Comparison of ENCODE assay signal across 8 mouse cellular contexts in genomic region chr11:98933151-98933550, GRCm38 (mm10). TPM values are rescaled to one million over a fixed set of nuclear protein-coding genes. Genes with fewer than 3 reads are reported as not detected.
DNase-seq lines count a peak whose midpoint lies in the region; ATAC-seq and TF ChIP-seq lines count a peak whose summit lies in the region.

No protein-coding gene starts in this region.

- DNase-seq in midbrain, embryonic 10.5 days (ENCODE audit: low spot score): no peak
- DNase-seq in adrenal gland, adult (ENCODE audit: inconsistent age in 2 of 2, low spot score in 1 of 2): peak; percentile 98
- DNase-seq in embryonic facial prominence, embryonic 14.5 days (ENCODE audit: low spot score): no peak
- peak; percentile 67 for DNase-seq in liver, adult 2 months (ENCODE audit: extremely low read depth, low read depth, low spot score)
- no peak for DNase-seq in frontal cortex, postnatal 14 days (ENCODE audit: low spot score in 2 of 2)

- H3K27me3 ChIP-seq in midbrain, embryonic 10.5 days (ENCODE audit: low read depth, poor library complexity, severe bottlenecking): peaks cover 66% of the 10 kb centered on the region
- peaks cover 10% of the 10 kb centered on the region for H3K27me3 ChIP-seq in midbrain, embryonic 16.5 days (ENCODE audit: control insufficient read depth, insufficient read depth, low read depth, low read length)
- no peaks in the 10 kb centered on the region for H3K27me3 ChIP-seq in embryonic facial prominence, embryonic 14.5 days (replicated peaks; ENCODE audit: control insufficient read depth, insufficient read depth, low read length)
- H3K27me3 ChIP-seq in hindbrain, embryonic 13.5 days: peaks cover 9% of the 10 kb centered on the region; the same call in 1 of the 2 replicates
- H3K27me3 ChIP-seq in liver, adult 2 months (ENCODE audit: control insufficient read depth, insufficient read depth, low read length): no peaks in the 10 kb centered on the region
- no peaks in the 10 kb centered on the region for H3K27me3 ChIP-seq in neural tube, embryonic 14.5 days (ENCODE audit: control insufficient read depth, insufficient read depth, low read length)

- peaks cover 80% of the 10 kb centered on the region for H3K4me1 ChIP-seq in midbrain, embryonic 10.5 days
- peaks cover 53% of the 10 kb centered on the region for H3K4me1 ChIP-seq in midbrain, embryonic 16.5 days (ENCODE audit: control insufficient read depth, insufficient read depth, low read length)
- H3K4me1 ChIP-seq in embryonic facial prominence, embryonic 14.5 days (ENCODE audit: control insufficient read depth, insufficient read depth, low read length): peaks cover 82% of the 10 kb centered on the region
- H3K4me1 ChIP-seq in hindbrain, embryonic 13.5 days (replicated peaks): peaks cover 77% of the 10 kb centered on the region
- H3K4me1 ChIP-seq in liver, adult 2 months (ENCODE audit: control insufficient read depth, insufficient read depth, low read length): peaks cover 20% of the 10 kb centered on the region
- H3K4me1 ChIP-seq in neural tube, embryonic 14.5 days (ENCODE audit: control insufficient read depth, insufficient read depth, low read length): peaks cover 67% of the 10 kb centered on the region

- peak; percentile 89 for TF ChIP-seq CTCF in liver, adult 2 months (IDR thresholded peaks at IDR 0.05; ENCODE audit: low read depth, low read length)

- peak overlapping the region; percentile 39 for H3K27ac ChIP-seq in midbrain, embryonic 10.5 days (replicated peaks)
- H3K27ac ChIP-seq in midbrain, embryonic 16.5 days (ENCODE audit: low read length): no peak overlapping the region
- H3K27ac ChIP-seq in embryonic facial prominence, embryonic 14.5 days (replicated peaks; ENCODE audit: low read depth, low read length): peak overlapping the region; percentile 84
- no peak overlapping the region for H3K27ac ChIP-seq in hindbrain, embryonic 13.5 days
- no peak overlapping the region for H3K27ac ChIP-seq in liver, adult 2 months (replicated peaks; ENCODE audit: insufficient read depth, low read depth, low read length)
- 0 out of 2 replicates have a peak overlapping the region, but pooled peaks have one; percentile 4 for H3K27ac ChIP-seq in neural tube, embryonic 14.5 days (ENCODE audit: low read depth, low read length)

- no peak for ATAC-seq in midbrain, embryonic 16.5 days
- ATAC-seq in embryonic facial prominence, embryonic 14.5 days (ENCODE audit: low read depth): no peak
- ATAC-seq in hindbrain, embryonic 13.5 days (ENCODE audit: low FRiP score): no peak
- no peak for ATAC-seq in neural tube, embryonic 14.5 days (ENCODE audit: low read depth)

- H3K79me2 ChIP-seq in liver, adult 2 months (ENCODE audit: control insufficient read depth, insufficient read depth, low read length): peaks cover 1% of the 10 kb centered on the region; the same call in 1 of the 2 replicates

- H3K4me2 ChIP-seq in midbrain, embryonic 16.5 days (ENCODE audit: low read length): no peak overlapping the region
- peak overlapping the region; percentile 84 for H3K4me2 ChIP-seq in embryonic facial prominence, embryonic 14.5 days (ENCODE audit: low read depth, low read length)
- 0 out of 2 replicates have a peak overlapping the region, but pooled peaks have one; percentile 13 for H3K4me2 ChIP-seq in hindbrain, embryonic 13.5 days
- 0 out of 2 replicates have a peak overlapping the region, but pooled peaks have one; percentile 1 for H3K4me2 ChIP-seq in neural tube, embryonic 14.5 days (ENCODE audit: low read depth, low read length)

- H3K36me3 ChIP-seq in midbrain, embryonic 10.5 days: no peaks in the 10 kb centered on the region
- no peaks in the 10 kb centered on the region for H3K36me3 ChIP-seq in midbrain, embryonic 16.5 days (ENCODE audit: control insufficient read depth, insufficient read depth, low read length)
- H3K36me3 ChIP-seq in embryonic facial prominence, embryonic 14.5 days (ENCODE audit: control insufficient read depth, insufficient read depth, low read length): peaks cover 4% of the 10 kb centered on the region; the same call in 1 of the 2 replicates
- H3K36me3 ChIP-seq in hindbrain, embryonic 13.5 days: no peaks in the 10 kb centered on the region
- H3K36me3 ChIP-seq in liver, adult 2 months (ENCODE audit: control insufficient read depth, insufficient read depth, low read length): no peaks in the 10 kb centered on the region
- H3K36me3 ChIP-seq in neural tube, embryonic 14.5 days (ENCODE audit: control insufficient read depth, insufficient read depth, low read length): no peaks in the 10 kb centered on the region

- TF ChIP-seq POLR2A in liver, adult 2 months (IDR thresholded peaks at IDR 0.05; ENCODE audit: extremely low read depth, insufficient read depth, low read length): no peak

- H3K9me3 ChIP-seq in midbrain, embryonic 10.5 days (replicated peaks): no peaks in the 10 kb centered on the region
- H3K9me3 ChIP-seq in midbrain, embryonic 16.5 days (replicated peaks; ENCODE audit: control insufficient read depth, low read length, poor library complexity, severe bottlenecking): no peaks in the 10 kb centered on the region
- no peaks in the 10 kb centered on the region for H3K9me3 ChIP-seq in embryonic facial prominence, embryonic 14.5 days (ENCODE audit: control insufficient read depth, low read length)
- no peaks in the 10 kb centered on the region for H3K9me3 ChIP-seq in hindbrain, embryonic 13.5 days
- H3K9me3 ChIP-seq in neural tube, embryonic 14.5 days (ENCODE audit: control insufficient read depth, low read length): no peaks in the 10 kb centered on the region

- no peak overlapping the region for H3K9ac ChIP-seq in midbrain, embryonic 16.5 days (ENCODE audit: low read depth, low read length)
- H3K9ac ChIP-seq in embryonic facial prominence, embryonic 14.5 days (ENCODE audit: low read depth, low read length): peak overlapping the region; percentile 11; the same call in 1 of the 2 replicates
- no peak overlapping the region for H3K9ac ChIP-seq in hindbrain, embryonic 13.5 days
- H3K9ac ChIP-seq in liver, adult 2 months (ENCODE audit: low read depth, low read length): no peak overlapping the region
- no peak overlapping the region for H3K9ac ChIP-seq in neural tube, embryonic 14.5 days (replicated peaks; ENCODE audit: low read depth, low read length)

- 55% methylated on average over 9 of the region's 9 CpGs for WGBS in midbrain, embryonic 10.5 days
- 52% methylated on average over 9 of the region's 9 CpGs for WGBS in midbrain, embryonic 16.5 days
- WGBS in embryonic facial prominence, embryonic 14.5 days: 43% methylated on average over 8 of the region's 9 CpGs
- 39% methylated on average over 9 of the region's 9 CpGs for WGBS in hindbrain, embryonic 13.5 days
- 16% methylated on average over 9 of the region's 9 CpGs for WGBS in liver, adult 2 months
- WGBS in neural tube, embryonic 14.5 days: 43% methylated on average over 9 of the region's 9 CpGs

- no peak overlapping the region; the same call in 1 of the 2 replicates for H3K4me3 ChIP-seq in midbrain, embryonic 10.5 days
- no peak overlapping the region for H3K4me3 ChIP-seq in midbrain, embryonic 16.5 days (ENCODE audit: low read depth, low read length)
- H3K4me3 ChIP-seq in embryonic facial prominence, embryonic 14.5 days (ENCODE audit: low read depth, low read length): peak overlapping the region; percentile 4
- no peak overlapping the region for H3K4me3 ChIP-seq in hindbrain, embryonic 13.5 days
- no peak overlapping the region for H3K4me3 ChIP-seq in liver, adult 2 months (ENCODE audit: insufficient read depth, low read depth, low read length)
- H3K4me3 ChIP-seq in neural tube, embryonic 14.5 days (ENCODE audit: low read depth, low read length): no peak overlapping the region

RNA-seq across cellular contexts. Expression of gene Rara, which starts 5.5 kb away (rescaled TPM):
- 15.5 and 16.1 TPM in 2 replicates for polyA plus RNA-seq in midbrain, embryonic 10.5 days (2016; fragmentation: Nextera tagmentation; extraction: Ambion mirVana)
- polyA plus RNA-seq in midbrain, embryonic 16.5 days (2015; fragmentation: Nextera tagmentation; extraction: Ambion mirVana): 9.5 and 9.6 TPM in 2 replicates
- 46.4 and 50.3 TPM in 2 replicates for polyA plus RNA-seq in embryonic facial prominence, embryonic 14.5 days (2014; fragmentation: Nextera tagmentation; extraction: Ambion mirVana)
- polyA plus RNA-seq in hindbrain, embryonic 13.5 days (2015; fragmentation: Nextera tagmentation; extraction: Ambion mirVana): 17.1 and 20.3 TPM in 2 replicates
- 3.7 and 4.5 TPM in 2 replicates for total RNA-seq in liver, adult 2 months (2014; rRNA removed)
- 14.1 and 14.6 TPM in 2 replicates for polyA plus RNA-seq in liver, adult 2 months (2012; rRNA removed)
- polyA plus RNA-seq in neural tube, embryonic 14.5 days (2014; fragmentation: Nextera tagmentation; extraction: Ambion mirVana): 22.1 and 22.3 TPM in 2 replicates

RNA-seq across cellular contexts. Expression of gene Cdc6, which starts 25.6 kb away (rescaled TPM):
- polyA plus RNA-seq in midbrain, embryonic 10.5 days (2016; fragmentation: Nextera tagmentation; extraction: Ambion mirVana): 53.3 and 67.8 TPM in 2 replicates
- 2.4 TPM in 2 replicates for polyA plus RNA-seq in midbrain, embryonic 16.5 days (2015; fragmentation: Nextera tagmentation; extraction: Ambion mirVana)
- polyA plus RNA-seq in embryonic facial prominence, embryonic 14.5 days (2014; fragmentation: Nextera tagmentation; extraction: Ambion mirVana): 22.7 and 23.0 TPM in 2 replicates
- 5.9 and 6.0 TPM in 2 replicates for polyA plus RNA-seq in hindbrain, embryonic 13.5 days (2015; fragmentation: Nextera tagmentation; extraction: Ambion mirVana)
- 0.09 and 0.20 TPM in 2 replicates for total RNA-seq in liver, adult 2 months (2014; rRNA removed)
- polyA plus RNA-seq in liver, adult 2 months (2012; rRNA removed): 0.07 TPM in 1 of 2 replicates, not detected in the other
- 2.1 and 2.8 TPM in 2 replicates for polyA plus RNA-seq in neural tube, embryonic 14.5 days (2014; fragmentation: Nextera tagmentation; extraction: Ambion mirVana)

RNA-seq across cellular contexts. Expression of gene Gjd3, which starts 49.7 kb away (rescaled TPM):
- polyA plus RNA-seq in midbrain, embryonic 10.5 days (2016; fragmentation: Nextera tagmentation; extraction: Ambion mirVana): 0.16 TPM in 1 of 2 replicates, not detected in the other
- 1.0 and 1.9 TPM in 2 replicates for polyA plus RNA-seq in midbrain, embryonic 16.5 days (2015; fragmentation: Nextera tagmentation; extraction: Ambion mirVana)
- polyA plus RNA-seq in embryonic facial prominence, embryonic 14.5 days (2014; fragmentation: Nextera tagmentation; extraction: Ambion mirVana): 0.34 and 0.56 TPM in 2 replicates
- polyA plus RNA-seq in hindbrain, embryonic 13.5 days (2015; fragmentation: Nextera tagmentation; extraction: Ambion mirVana): 1.5 and 1.6 TPM in 2 replicates
- total RNA-seq in liver, adult 2 months (2014; rRNA removed): not detected in 2 replicates
- polyA plus RNA-seq in liver, adult 2 months (2012; rRNA removed): 0.11 TPM in 1 of 2 replicates, not detected in the other
- 0.89 and 2.2 TPM in 2 replicates for polyA plus RNA-seq in neural tube, embryonic 14.5 days (2014; fragmentation: Nextera tagmentation; extraction: Ambion mirVana)

Comparison
In these comparisons a context has a peak if more than half of its experiments do, and no peak if none do; other contexts are left out.
1. H3K27ac ChIP-seq: peak in midbrain, embryonic 10.5 days (single experiment), embryonic facial prominence, embryonic 14.5 days (single experiment) and neural tube, embryonic 14.5 days (single experiment); none in midbrain, embryonic 16.5 days (single experiment), hindbrain, embryonic 13.5 days (single experiment) and liver, adult 2 months (single experiment).
2. DNase-seq: peak in adrenal gland, adult (2 of 2) and liver, adult 2 months (single experiment); none in midbrain, embryonic 10.5 days (single experiment), embryonic facial prominence, embryonic 14.5 days (single experiment) and frontal cortex, postnatal 14 days (0 of 2).